8 mouse cellular contexts compared by ENCODE assay signal in the genomic region with DNA sequence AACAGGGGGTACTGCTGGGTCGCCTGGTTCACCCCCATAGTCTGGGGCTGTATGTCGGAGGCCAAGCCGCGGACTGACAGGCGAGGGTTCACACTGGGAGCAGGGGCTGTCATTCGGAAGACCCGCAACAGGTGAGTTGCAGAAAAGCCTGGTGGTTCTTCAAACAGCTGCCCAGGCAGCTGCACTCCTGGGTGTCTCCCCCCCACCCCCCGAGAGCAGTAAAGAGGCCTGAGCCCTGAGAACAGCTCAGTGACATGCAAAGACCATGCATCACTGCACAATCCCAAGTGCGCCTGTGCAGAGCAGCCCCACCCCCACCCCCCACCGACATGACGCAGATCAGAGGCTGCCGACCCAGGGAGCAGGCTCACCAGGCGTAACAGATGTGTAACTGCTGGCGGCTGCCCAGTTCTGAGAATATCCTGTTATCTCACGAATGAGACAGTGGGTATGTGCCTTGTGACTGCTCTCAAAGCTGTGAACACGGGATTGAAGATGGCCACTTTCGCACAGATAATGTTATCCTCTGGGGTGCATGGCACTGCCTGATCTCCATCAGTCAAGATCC. TPM values are rescaled to one million over a fixed set of nuclear protein-coding genes. Genes with fewer than 3 reads are reported as not detected.
DNase-seq lines count a peak whose midpoint lies in the region; ATAC-seq and TF ChIP-seq lines count a peak whose summit lies in the region.

No protein-coding gene starts in this region.

- H3K27ac ChIP-seq in lung, postnatal 0 days (ENCODE audit: low read length) = no peak overlapping the region
- no peak overlapping the region for H3K27ac ChIP-seq in hindbrain, embryonic 11.5 days (ENCODE audit: low read depth, low read length)
- 0 out of 2 replicates have a peak overlapping the region, but pooled peaks have one; percentile 0 for H3K27ac ChIP-seq in limb, embryonic 15.5 days

- H3K27me3 ChIP-seq in lung, postnatal 0 days (replicated peaks; ENCODE audit: insufficient read depth, low read length) = no peaks in the 10 kb centered on the region
- no peaks in the 10 kb centered on the region for H3K27me3 ChIP-seq in hindbrain, embryonic 11.5 days (ENCODE audit: control insufficient read depth, insufficient read depth, low read length)
- no peaks in the 10 kb centered on the region for H3K27me3 ChIP-seq in limb, embryonic 15.5 days

- H3K4me2 ChIP-seq in lung, postnatal 0 days (replicated peaks; ENCODE audit: low read depth, low read length) = no peak overlapping the region
- no peak overlapping the region for H3K4me2 ChIP-seq in hindbrain, embryonic 11.5 days (replicated peaks; ENCODE audit: low read depth, low read length)
- H3K4me2 ChIP-seq in limb, embryonic 15.5 days = no peak overlapping the region

- peak; percentile 16; the same call in 1 of the 2 replicates for ATAC-seq in lung, postnatal 0 days
- ATAC-seq in hindbrain, embryonic 11.5 days (ENCODE audit: low FRiP score) = no peak
- peak; percentile 50; the same call in 1 of the 2 replicates for ATAC-seq in limb, embryonic 15.5 days (ENCODE audit: insufficient number of reproducible peaks, low FRiP score, low TSS enrichment, low read depth)
- peak; percentile 33; the same call in 1 of the 2 replicates for ATAC-seq in neutrophil, adult 5-6 weeks (ENCODE audit: extremely low read depth, insufficient number of reproducible peaks, low FRiP score, poor library complexity, severe bottlenecking)

- H3K9me3 ChIP-seq in lung, postnatal 0 days (ENCODE audit: low read length) = no peaks in the 10 kb centered on the region
- no peaks in the 10 kb centered on the region for H3K9me3 ChIP-seq in hindbrain, embryonic 11.5 days (ENCODE audit: control insufficient read depth, low read length)
- no peaks in the 10 kb centered on the region for H3K9me3 ChIP-seq in limb, embryonic 15.5 days

- DNase-seq in lung, postnatal 0 days (ENCODE audit: low spot score) = no peak
- no peak for DNase-seq in lung, adult 18-20 months
- DNase-seq in adrenal gland, postnatal 36 days = peak; percentile 72 to 85
- peak; percentile 34 for DNase-seq in hindbrain, embryonic 11.5 days (ENCODE audit: low spot score)
- no peak for DNase-seq in ovary, postnatal 10 days (ENCODE audit: low spot score)
- DNase-seq in gastrocnemius, postnatal 25 days = no peak

- no peak overlapping the region for H3K4me3 ChIP-seq in lung, postnatal 0 days (ENCODE audit: low read depth, low read length)
- H3K4me3 ChIP-seq in hindbrain, embryonic 11.5 days (ENCODE audit: low read depth, low read length) = no peak overlapping the region
- no peak overlapping the region for H3K4me3 ChIP-seq in limb, embryonic 15.5 days

- WGBS in lung, postnatal 0 days = 49% methylated on average over 17 of the region's 17 CpGs
- 36% methylated on average over 17 of the region's 17 CpGs for WGBS in hindbrain, embryonic 11.5 days
- 44% methylated on average over 17 of the region's 17 CpGs for WGBS in limb, embryonic 15.5 days

- peaks cover 32% of the 10 kb centered on the region for H3K36me3 ChIP-seq in lung, postnatal 0 days (ENCODE audit: insufficient read depth, low read length)
- H3K36me3 ChIP-seq in hindbrain, embryonic 11.5 days (ENCODE audit: control insufficient read depth, insufficient read depth, low read length) = peaks cover 31% of the 10 kb centered on the region
- H3K36me3 ChIP-seq in limb, embryonic 15.5 days = peaks cover 47% of the 10 kb centered on the region

- no peak overlapping the region for H3K9ac ChIP-seq in lung, postnatal 0 days (replicated peaks; ENCODE audit: low read depth)
- no peak overlapping the region for H3K9ac ChIP-seq in hindbrain, embryonic 11.5 days (ENCODE audit: low read depth, low read length)
- H3K9ac ChIP-seq in limb, embryonic 15.5 days = 0 out of 2 replicates have a peak overlapping the region, but pooled peaks have one; percentile 2

- TF ChIP-seq CTCF in lung, postnatal 0 days (IDR thresholded peaks at IDR 0.05) = no peak

- TF ChIP-seq EP300 in lung, postnatal 0 days (IDR thresholded peaks at IDR 0.05) = no peak

- H3K4me1 ChIP-seq in lung, postnatal 0 days (ENCODE audit: insufficient read depth, low read depth, low read length) = no peaks in the 10 kb centered on the region
- peaks cover 2% of the 10 kb centered on the region; the same call in 1 of the 2 replicates for H3K4me1 ChIP-seq in hindbrain, embryonic 11.5 days (replicated peaks; ENCODE audit: control insufficient read depth, insufficient read depth, low read length)
- H3K4me1 ChIP-seq in limb, embryonic 15.5 days = peaks cover 6% of the 10 kb centered on the region

RNA-seq across cellular contexts. Expression of a gene that starts 13.7 kb away (rescaled TPM):
- 171 and 175 TPM in 2 replicates for polyA plus RNA-seq in lung, postnatal 0 days (2015; fragmentation: Nextera tagmentation; extraction: Ambion mirVana)
- 100 to 1,000 TPM; 243 to 258 TPM for total RNA-seq in adrenal gland, postnatal 36 days (2021)
- 225 and 242 TPM in 2 replicates for polyA plus RNA-seq in hindbrain, embryonic 11.5 days (2014; fragmentation: Nextera tagmentation; extraction: Ambion mirVana)
- polyA plus RNA-seq in limb, embryonic 15.5 days (2015; fragmentation: Nextera tagmentation; extraction: Ambion mirVana) = 259 and 289 TPM in 2 replicates
- total RNA-seq in neutrophil, adult 5-6 weeks (2017) = 258 and 282 TPM in 2 replicates
- total RNA-seq in gastrocnemius, postnatal 25 days (2021) = 10 to 100 TPM; 58.8 to 62.0 TPM

RNA-seq across cellular contexts. Expression of a gene that starts 26.3 kb away (rescaled TPM):
- 440 and 490 TPM in 2 replicates for polyA plus RNA-seq in lung, postnatal 0 days (2015; fragmentation: Nextera tagmentation; extraction: Ambion mirVana)
- total RNA-seq in adrenal gland, postnatal 36 days (2021) = 100 to 1,000 TPM; 268 to 380 TPM
- polyA plus RNA-seq in hindbrain, embryonic 11.5 days (2014; fragmentation: Nextera tagmentation; extraction: Ambion mirVana) = 115 and 117 TPM in 2 replicates
- 313 and 319 TPM in 2 replicates for polyA plus RNA-seq in limb, embryonic 15.5 days (2015; fragmentation: Nextera tagmentation; extraction: Ambion mirVana)
- total RNA-seq in neutrophil, adult 5-6 weeks (2017) = 40.5 and 40.9 TPM in 2 replicates
- 10 to 100 TPM; 12.5 to 17.1 TPM for total RNA-seq in gastrocnemius, postnatal 25 days (2021)

RNA-seq across cellular contexts. Expression of a gene that starts 46.9 kb away (rescaled TPM):
- 119 and 129 TPM in 2 replicates for polyA plus RNA-seq in lung, postnatal 0 days (2015; fragmentation: Nextera tagmentation; extraction: Ambion mirVana)
- 100 to 1,000 TPM; 293 to 406 TPM for total RNA-seq in adrenal gland, postnatal 36 days (2021)
- 44.1 and 46.0 TPM in 2 replicates for polyA plus RNA-seq in hindbrain, embryonic 11.5 days (2014; fragmentation: Nextera tagmentation; extraction: Ambion mirVana)
- polyA plus RNA-seq in limb, embryonic 15.5 days (2015; fragmentation: Nextera tagmentation; extraction: Ambion mirVana) = 111 and 127 TPM in 2 replicates
- total RNA-seq in neutrophil, adult 5-6 weeks (2017) = 28.7 and 34.6 TPM in 2 replicates
- total RNA-seq in gastrocnemius, postnatal 25 days (2021) = 100 to 1,000 TPM; 120 to 123 TPM

Comparison
In these comparisons a context has a peak if more than half of its experiments do, and no peak if none do; other contexts are left out.
1. DNase-seq: peak in adrenal gland, postnatal 36 days (2 of 2) and hindbrain, embryonic 11.5 days (single experiment); none in lung, postnatal 0 days (single experiment), lung, adult 18-20 months (0 of 2), ovary, postnatal 10 days (single experiment) and gastrocnemius, postnatal 25 days (single experiment).